Mouse (Mus musculus) cerebellum, adult 11-12 months (tissue): ENCODE results near the gene Nob1.

Source experiments
- DNase-seq: peaks from one replicate; pipeline ENCODE4 v3.0.0; 2022

Nob1 gene

DNA sequence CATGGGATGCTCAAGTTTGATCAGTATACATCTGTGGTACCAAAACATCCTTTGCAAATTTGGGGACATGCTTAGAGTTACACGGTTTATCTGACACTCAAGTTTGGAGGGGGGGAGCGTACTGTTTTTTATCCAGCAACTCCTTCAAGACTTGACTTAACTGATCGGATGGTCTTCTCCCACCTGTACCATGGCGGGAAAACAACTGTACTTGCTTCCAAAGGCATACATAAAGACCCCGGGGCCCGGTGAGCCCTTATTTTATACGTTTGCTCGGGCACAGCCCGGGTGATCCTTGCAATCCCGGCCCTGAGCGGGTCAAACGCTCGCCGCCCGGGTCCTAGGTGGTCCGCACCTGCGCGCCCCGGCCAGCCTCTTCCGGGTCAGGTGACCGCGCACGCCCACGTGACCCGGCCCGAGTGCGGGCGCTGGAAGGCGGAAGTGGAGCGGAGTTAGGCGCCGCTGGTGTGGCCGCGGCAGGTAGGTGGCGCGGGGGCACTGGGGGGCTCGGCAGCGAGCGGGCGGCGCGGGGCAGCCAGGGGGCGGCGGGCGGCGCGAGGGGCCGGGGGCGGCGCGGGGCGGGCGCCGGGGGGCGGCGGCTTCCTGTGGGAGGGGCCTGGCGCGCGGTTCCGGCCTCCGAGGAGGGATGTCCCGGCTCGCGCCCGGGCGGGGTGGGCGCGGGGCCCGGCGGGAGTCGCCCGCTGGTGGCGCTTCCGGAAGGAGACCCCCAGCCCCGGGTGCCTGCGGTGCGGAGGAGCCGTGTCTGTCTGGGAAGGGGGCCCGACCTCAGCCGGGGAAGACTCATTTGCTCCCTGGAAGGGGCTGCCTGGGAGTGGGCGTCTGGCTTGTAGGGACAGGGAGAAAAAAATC, 11.3 kb upstream of the Nob1 start, which contains the start of gene Wwp2:
Gene Wwp2, plus strand, starts transcription at position 404 of the 870 bp plus-strand sequence.
- DNase-seq, result peak; percentile 77

DNA sequence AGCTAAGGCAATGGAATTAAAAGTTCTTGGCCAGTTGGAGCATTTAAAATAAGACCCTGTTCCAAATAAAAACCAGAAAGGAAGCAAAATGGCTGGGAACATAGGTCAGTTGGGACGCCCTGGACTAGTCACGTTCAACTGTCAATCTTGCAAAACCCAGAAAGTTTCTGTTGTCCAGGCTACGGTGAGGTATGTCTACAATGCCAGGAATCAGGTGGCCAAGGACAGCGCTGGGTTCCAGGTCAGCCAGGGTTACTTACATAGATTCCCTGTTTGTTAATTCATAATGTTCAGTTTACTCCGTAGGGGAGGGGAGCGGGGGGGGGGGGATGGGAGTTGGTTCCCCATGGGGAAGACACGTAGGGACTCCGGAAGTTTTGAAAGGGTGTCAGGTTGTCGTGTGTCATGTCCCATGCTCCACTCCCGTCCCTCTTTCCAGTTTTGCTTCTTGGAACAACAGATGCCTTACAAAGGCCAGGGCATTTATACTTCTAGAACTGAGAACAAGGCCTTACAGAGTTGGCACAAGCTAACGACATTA, 10.6 kb upstream of the Nob1 start:
- DNase-seq, result no peak

GRCm38 (mm10) chr8:107430821-107431220, 6.0 kb upstream of the Nob1 start:
- DNase-seq, result no peak

DNA sequence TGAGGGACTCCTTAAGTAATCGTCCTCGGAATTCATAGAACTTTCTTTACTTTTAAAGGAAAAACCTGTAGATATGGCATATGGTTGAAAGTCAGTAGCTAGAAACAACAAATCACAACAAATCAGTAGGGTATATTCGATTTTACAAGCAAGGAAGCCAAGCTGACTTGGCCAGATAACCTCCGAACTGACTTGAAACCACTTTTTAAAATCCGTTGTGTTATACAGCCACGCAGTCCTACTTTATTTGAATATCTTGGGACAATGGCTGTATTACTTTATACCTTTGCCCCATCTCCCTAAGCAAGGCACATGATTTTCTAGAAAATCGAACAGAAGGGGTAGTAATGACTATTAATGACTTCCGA, 363 bp upstream of the Nob1 start:
- no peak for DNase-seq

- no peak for DNase-seq
These were observed 675 bp downstream of the Nob1 start for GRCm38 (mm10) chr8:107424176-107424575.

- no peak for DNase-seq
These were observed 7.8 kb downstream of the Nob1 start for GRCm38 (mm10) chr8:107417001-107417400.

DNA sequence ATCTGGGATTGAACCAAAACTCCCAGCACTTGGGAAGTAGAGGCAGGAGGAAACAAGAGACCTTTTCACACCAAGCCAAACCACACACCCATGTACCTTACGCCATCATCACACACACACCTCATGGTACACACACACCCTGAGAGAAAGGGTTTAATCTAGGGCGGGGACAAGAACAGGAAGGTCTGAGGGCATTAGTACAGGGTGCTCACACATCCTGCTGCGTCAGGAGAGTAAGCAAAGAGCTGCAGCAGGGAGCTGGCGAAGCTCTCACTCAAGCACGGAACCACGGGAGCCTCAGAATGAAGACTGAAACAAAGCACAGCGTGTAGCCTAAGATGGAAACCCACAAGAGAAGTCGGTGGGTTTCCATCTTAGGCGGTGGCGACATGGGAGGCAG, 11.0 kb downstream of the Nob1 start:
- no peak for DNase-seq

- DNase-seq, result no peak
These were observed 12.3 kb downstream of the Nob1 start for GRCm38 (mm10) chr8:107412552-107412951.

GRCm38 (mm10) chr8:107411391-107411790, 13.5 kb downstream of the Nob1 start:
- DNase-seq, result no peak

GRCm38 (mm10) chr8:107405935-107406334, 18.9 kb downstream of the Nob1 start:
- no peak for DNase-seq

- DNase-seq, result no peak
These were observed 20.8 kb downstream of the Nob1 start for GRCm38 (mm10) chr8:107404057-107404456.

- peak; percentile 67 for DNase-seq
These were observed 21.6 kb downstream of the Nob1 start, which contains the start of gene Nqo1 for GRCm38 (mm10) chr8:107403038-107403781. TSS of gene Nqo1 (minus strand) at chr8:107403206.

- no peak for DNase-seq
These were observed 23.0 kb downstream of the Nob1 start for GRCm38 (mm10) chr8:107401866-107402265.

DNA sequence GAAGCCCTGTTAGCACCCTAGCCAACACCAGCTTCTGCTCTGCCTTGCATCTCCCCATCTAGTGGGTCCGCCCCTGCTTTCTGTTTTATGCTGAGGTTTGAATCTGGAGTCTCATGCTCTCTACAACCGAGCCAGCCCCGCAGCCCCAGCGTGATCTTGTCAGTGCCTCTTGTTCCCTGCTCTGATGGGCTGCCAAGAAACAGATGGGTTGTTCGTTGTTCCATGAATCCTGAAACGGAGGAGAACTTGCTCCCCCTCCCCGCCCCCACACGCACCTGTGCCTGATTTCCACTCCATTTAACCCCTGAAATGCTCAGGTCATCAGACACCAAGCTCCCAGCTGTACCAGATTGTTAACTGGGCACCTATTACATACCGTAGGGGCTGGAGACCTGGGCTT, 25.4 kb downstream of the Nob1 start:
- DNase-seq, result peak; percentile 82

GRCm38 (mm10) chr8:107397665-107398064, 27.2 kb downstream of the Nob1 start:
- no peak for DNase-seq

- no peak for DNase-seq
These were observed 28.7 kb downstream of the Nob1 start for GRCm38 (mm10) chr8:107396106-107396670.

GRCm38 (mm10) chr8:107395397-107395796, 29.5 kb downstream of the Nob1 start:
- DNase-seq, result no peak

DNA sequence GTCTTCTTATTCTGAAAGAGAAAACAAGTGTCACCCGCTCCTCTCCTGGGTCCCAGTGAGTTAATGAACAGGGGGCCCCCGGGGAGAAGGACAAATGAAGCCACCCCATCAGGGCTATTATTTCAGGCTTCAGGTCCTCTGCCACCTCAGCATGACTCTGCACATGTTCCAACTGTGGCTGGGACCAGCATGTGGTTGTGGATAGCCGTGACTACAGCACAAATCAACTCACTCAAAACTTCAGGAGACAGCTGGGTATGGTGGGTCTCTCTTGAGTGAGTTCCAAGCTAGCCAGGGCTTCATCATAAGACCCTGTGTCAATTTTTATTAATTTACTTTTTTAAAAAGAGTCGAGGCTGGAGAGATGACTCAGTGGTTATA, 33.7 kb downstream of the Nob1 start:
- no peak for DNase-seq

GRCm38 (mm10) chr8:107390476-107391135, 34.2 kb downstream of the Nob1 start:
- DNase-seq, result no peak

- DNase-seq, result peak; percentile 50
These were observed 35.3 kb downstream of the Nob1 start for GRCm38 (mm10) chr8:107389557-107389956.

DNA sequence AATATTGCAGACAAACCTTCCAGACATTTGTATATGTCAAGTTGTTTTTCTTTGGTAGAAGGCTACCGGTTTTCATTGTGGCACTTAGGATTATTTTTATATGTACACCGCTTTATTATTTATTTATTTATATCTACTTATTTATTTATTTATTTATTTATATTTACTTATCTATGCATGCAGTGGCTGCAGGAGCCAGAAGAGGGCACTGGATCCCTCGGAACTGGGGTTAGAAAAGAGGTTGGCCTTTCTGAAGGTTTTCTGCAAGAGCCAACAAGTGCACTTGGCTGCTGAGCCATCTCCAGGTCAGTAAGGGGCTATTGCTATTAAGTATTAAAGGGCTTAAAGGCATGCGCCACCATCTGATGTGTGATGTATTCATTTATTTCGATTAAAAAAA, 37.0 kb downstream of the Nob1 start:
- no peak for DNase-seq

GRCm38 (mm10) chr8:107386642-107387041, 38.2 kb downstream of the Nob1 start:
- DNase-seq, result no peak

- no peak for DNase-seq
These were observed 38.7 kb downstream of the Nob1 start for GRCm38 (mm10) chr8:107386171-107386570.
